Mouse (Mus musculus) kidney, postnatal 36 days (tissue): ENCODE results near the gene Gpr132.

ENCODE experiments used
- DNase-seq, 2 experiments: peaks; one replicate each; pipeline ENCODE4 v3.0.0; 2021 to 2022; ENCODE audit warnings: mixed read lengths in 2 of 2

Gene Gpr132

DNA sequence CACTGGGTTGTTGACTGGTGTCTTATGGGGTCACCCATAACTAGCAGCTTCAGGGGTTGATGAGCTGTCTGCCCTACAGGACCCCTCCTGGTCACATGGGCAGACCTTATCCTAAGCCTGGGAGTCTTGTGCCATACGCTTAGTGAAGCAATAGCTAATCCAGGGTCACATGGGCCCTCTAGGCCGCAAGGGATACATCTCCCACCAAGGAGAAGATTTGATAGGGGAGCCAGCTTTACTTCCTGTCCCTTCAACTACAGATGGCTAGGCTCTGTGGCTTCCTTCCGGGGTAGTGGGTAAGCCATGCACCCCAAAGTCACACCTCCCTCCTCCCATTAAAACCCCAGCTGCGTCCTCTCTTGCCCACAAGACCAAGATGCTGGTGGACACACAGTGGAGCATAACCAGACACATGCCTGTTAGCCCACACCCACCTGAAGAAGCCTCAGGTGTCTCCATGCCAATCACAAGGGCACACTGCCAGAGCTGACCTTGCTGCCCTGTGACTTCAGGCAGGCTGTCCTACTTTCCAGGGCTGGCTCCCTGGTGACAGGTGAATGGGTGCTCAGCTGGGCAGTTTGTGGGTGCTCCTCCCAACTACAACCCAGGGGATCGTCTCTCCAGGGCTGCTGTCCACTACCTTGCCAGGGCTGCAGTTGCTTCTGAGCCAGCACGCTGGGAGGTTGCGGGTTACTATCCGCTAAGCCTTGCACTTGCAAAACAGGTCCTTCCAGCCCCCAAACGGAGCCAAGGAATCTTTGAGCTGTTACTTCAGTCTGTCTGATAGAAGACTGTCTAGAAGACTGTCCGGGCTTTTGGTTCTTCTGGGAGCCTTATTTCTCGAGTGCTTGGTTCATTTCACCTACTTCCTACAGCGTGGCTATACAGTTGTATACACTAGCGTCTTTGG, at the start of gene Gpr132:
Gpr132 (minus strand) TSS at position 51 of the 910 bp plus-strand sequence.
- no peak for DNase-seq

DNA sequence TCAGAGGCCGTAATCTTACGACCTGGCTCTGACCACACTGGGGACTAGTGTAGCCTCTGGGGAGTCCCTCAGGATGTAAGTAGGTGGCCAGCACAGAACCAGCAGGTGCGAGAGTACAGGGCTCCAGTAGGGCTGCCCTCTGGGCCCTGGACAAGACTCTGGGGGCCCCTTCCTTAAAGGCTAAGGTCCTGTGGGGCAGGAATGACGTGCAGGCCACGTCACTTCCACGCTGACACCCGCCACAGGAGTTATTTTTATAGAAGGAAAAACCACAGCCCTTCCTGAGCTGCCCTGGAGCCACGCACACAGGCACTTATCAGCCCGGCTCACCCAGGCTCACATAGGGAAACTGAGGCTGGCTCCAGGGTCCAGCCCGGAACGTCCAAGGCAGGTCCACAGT, 49.5 kb upstream of the Gpr132 start:
- DNase-seq, result peak; percentile 56 to 65

DNA sequence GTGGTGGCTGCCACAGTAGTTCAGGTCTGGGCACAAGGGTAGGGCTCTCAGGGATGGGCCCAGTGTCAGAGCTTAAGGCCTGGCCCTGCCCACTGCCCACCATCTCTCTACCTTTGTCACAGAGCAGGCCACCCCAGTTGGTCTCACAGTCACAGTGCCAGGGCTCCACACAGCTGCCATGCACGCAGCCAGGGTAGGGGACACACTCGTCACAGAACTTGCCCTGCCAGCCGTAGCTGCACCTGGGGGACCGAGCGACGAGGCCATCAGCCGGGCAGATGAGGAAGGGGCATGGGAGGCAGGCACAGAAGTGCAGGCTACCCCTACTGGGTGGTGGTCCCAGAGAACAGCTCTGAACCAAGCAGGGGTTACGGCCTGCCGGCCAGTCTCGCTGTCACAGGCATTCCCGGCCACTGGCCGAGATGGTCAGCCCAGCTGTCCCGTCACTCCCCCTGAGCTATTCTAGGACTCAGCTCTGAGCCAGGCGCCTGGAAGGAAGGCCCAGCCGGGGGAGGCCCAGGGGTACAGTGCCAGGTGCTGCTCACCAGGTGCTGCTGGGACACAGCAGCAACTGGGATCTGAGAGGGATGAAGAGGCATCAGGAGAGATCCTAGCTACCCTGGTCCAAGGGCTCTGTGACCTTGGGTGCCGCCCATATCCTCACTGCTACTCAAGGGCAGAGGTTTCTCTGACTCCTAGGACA, 48.8 kb upstream of the Gpr132 start:
- no peak for DNase-seq

DNA sequence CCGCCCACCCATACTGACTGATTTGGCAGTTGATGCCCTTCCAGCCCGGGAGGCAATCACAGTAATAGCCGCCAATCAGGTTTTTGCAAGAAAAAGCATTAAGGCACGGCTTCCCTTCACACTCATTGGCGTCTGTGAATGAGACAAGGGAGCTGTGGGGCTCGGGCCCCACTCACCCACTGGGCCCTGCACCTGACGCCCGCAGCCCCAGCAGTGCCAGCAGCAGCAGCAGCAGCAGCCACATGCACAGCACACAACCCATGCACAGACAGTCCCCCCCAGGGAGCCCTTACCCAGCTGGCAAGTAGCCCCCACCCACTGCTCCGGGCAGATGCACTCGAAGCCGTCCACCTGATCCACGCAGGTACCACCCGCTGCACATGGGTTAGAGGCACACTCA, 47.6 kb upstream of the Gpr132 start:
- DNase-seq, result no peak

DNA sequence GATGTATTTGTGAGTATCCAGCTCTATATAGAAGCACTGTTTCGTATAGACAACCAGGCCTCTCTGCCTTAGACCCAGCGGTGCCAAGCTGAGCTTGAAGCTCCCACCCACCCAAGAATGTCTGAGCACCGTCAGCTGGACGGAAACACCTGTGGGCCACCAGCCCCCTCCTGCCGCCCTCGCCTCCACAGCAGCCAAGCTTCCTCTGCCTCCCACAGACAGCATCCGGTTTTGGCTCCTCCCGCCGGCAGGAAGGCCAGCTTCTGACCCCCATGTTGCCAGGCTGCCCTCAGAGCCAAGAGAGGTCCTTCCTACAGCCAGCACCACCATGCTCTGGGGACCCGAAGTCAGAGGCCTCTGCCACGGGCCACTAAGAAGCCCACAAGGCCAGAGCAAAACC, 46.5 kb upstream of the Gpr132 start:
- peak; percentile 52 to 58 for DNase-seq

GRCm38 (mm10) chr12:112912951-112913745, 45.1 kb upstream of the Gpr132 start:
- DNase-seq, result no peak

- DNase-seq, result no peak
Observed at GRCm38 (mm10) chr12:112911701-112912100, 43.7 kb upstream of the Gpr132 start.

GRCm38 (mm10) chr12:112908991-112909390, 41.0 kb upstream of the Gpr132 start:
- no peak for DNase-seq

DNA sequence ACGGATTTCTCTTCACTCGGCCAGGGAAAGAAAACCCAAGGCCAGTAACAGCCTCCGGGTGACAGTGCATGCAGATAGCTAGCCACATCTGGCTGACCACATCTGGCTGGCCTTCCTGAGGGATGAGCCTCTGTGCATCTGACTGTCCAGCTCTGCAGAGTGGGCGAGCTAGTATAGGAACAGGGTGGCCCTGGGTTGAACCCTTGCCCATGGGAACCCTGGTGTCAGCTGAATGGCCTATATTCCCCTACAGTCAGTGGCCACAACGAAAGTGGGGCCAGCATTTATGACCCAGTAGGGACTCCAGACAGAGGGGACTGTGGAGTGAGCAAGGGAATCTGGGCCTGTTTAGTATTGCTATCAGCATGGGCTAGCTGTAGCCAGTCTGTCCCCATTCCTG, 37.0 kb upstream of the Gpr132 start:
- no peak for DNase-seq

DNA sequence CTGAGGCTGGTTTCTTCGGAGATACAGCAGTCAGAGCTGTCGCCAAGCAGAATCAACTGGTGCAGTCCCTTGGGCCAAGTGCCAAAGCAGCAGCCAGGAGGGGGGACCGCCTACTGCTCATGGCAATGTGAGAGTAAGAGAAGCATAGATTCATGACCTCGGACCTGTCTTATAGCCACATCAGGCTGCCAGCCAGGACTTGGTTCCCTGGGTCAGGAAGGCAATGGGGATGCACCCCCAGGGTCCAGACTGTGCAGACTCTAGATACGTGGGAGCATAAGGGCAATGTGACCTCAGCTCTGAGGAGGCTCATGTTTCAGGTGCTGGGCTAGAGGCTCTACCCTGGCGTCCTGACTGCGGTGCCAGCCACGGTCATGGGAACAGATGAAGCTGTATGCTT, 35.9 kb upstream of the Gpr132 start:
- DNase-seq, result no peak

- no peak for DNase-seq
Observed at GRCm38 (mm10) chr12:112900641-112901040, 32.6 kb upstream of the Gpr132 start.

- DNase-seq, result no peak
Observed at GRCm38 (mm10) chr12:112898960-112899359, 30.9 kb upstream of the Gpr132 start.

- no peak for DNase-seq
Observed at GRCm38 (mm10) chr12:112898351-112898750, 30.3 kb upstream of the Gpr132 start.

DNA sequence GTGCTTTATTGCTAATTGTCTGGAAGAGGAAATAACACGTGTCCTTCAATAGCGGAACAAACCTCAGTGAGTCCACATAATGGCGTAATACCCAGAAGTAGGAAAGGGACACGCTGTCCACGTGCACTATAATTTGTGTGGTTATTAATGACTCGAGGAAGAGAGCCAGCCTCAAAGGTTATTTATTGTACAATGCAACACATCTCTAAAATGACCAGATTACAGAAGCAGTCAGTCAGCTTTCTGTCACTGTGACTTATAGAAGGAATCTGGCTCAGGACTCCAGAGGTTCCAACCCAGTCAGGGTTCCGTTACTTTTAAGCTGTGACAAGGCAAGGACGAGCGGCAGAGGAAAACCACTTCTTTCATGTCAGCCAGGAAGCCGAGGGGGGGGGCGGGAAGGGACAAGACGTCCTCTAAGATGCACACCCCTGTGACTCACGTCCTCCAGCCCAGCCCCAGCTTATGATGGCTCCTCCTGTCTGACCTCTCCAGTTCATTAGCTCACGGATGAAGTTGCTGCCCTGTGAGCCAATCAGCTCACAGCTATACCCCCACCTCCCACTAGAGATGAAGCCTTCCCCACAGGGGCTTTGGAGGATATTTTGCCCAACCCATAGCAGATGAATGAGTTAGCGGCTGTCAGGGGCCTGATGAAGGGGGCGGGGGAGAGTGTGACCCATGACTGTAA, 29.6 kb upstream of the Gpr132 start:
- DNase-seq, result peak; percentile 56 to 77

- peak in 1 of 2 experiments; percentile 44 for DNase-seq
Observed at GRCm38 (mm10) chr12:112894969-112895368, 26.9 kb upstream of the Gpr132 start.

DNA sequence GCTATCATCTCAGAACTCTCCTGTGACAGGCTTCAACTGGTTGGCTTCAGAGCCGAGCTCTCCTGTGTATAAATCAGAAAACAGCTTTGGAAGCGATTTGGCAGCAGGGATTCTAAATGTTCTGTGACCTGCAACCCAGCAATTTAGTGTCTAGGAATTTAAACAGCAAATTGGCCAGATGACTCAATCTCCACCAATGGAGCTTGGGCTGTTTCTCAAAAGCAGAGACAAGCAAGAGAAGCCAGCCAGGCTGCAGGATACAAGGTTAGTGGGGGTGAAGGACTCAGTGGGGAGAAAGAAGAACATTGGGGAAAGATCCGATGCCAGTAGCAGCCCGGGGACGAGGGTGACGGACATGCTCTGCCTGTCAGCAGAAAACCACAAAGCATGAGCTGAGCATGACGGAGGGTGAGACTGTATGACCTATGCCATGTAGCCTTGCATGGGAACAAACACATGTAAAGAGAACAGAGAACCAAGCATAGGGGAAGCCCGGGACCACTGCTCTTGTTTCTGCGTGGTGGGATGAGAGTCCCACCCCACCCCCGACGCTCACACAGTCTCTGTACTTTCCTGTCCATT, 26.4 kb upstream of the Gpr132 start:
- DNase-seq, result no peak

DNA sequence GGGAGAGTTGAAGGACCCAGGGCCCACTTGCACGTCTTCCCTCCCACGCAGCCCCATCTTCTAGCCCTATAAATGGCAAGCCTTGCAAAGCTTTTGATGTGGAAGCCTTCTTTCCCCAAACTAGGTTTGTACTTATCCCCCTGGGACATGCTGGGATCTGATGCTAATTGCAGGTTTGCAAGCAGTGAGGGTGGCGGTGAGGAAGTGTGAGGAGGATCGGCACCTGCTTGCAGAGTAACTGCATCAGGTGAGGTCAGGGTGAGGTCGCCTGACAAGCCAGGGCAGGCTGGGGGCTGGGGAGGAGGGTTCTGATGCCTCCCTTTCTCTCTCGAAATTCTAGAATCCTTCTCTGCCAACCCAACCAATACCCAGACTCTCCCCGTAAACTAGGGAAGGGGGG, 17.4 kb upstream of the Gpr132 start:
- DNase-seq, result no peak

- no peak for DNase-seq
Observed at GRCm38 (mm10) chr12:112881301-112881815, 13.3 kb upstream of the Gpr132 start.

DNA sequence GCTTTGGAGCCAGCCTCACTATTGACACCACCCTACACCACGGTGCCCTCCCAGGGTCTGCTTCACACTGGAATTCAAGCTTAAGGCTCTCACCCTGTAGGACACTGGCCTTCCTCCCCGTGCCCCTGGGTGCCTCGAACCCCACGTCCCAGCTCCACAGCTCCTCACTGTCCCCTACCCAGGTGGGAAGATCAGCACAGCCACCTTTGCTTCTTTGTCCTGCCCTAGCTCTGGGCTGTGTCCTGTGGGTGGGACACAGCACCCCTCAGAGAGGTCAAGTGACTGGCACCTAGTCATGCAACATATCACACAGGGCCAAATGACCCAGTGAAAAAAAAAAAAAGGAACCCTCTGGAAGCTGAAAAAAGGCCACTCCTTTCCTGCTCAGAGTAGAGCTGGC, 12.6 kb upstream of the Gpr132 start:
- no peak for DNase-seq

GRCm38 (mm10) chr12:112879731-112880130, 11.7 kb upstream of the Gpr132 start:
- no peak for DNase-seq

DNA sequence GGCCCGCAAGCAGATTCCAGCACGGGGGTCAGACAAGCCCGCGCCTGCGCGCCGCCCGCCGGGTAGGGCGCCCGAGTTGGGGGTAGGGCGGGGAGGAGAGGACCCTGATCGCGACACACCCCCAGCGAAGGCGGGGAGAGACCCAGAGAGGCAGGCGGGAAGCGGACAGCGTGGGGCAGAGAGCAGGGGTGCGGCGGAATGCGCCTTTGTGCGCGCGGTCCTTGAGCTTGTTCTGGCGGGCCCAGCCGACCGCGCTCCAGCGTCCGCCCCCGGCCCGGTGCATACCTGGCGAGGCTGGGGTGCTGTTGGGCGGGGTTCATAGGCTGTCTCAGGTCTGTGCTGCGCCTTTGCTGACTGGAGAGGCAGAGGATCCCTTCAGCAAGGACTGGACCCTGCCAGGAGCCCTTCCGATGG, 9.6 kb upstream of the Gpr132 start:
- DNase-seq, result peak in 1 of 2 experiments; percentile 40

DNA sequence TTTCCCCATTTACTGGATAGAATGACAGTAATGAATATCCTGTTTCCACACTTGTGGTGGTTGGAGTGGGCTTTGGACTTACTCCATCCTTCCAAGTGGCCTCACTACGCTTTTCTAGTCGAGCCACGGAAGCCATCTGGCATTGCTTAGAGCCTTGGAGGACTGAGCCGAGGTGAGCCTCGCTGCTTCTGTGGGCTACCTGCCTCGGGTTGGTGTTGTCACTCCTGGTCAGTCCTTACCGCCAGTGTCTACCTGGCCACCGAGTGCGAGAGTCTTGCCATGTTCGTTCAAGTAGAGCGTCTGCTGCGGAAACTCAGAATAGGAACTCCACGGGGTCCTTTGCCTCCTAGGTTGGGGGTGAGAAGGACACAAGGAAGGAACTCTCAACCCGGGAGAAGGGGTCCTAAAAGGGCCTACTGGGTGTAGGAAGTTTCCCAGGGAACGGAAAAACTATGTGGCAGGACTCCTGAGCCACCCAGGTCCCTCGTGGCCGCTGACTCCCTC, 9.1 kb upstream of the Gpr132 start:
- no peak for DNase-seq
